Mouse (Mus musculus) spleen, postnatal 36 days (tissue): Measurements from ENCODE around the gene Pde1a.
A peak's percentile ranks its signal among the peaks of the same experiment; 100 is the strongest.

Source experiments
- DNase-seq, 2 experiments: peaks; one replicate each; pipeline ENCODE4 v3.0.0; 2022; ENCODE audit warnings: low spot score in 2 of 2, mixed read lengths in 1 of 2

The Pde1a gene

GRCm38 (mm10) chr2:80128861-80129698, at the start of gene Pde1a:
TSS of gene Pde1a (minus strand) at chr2:80129458.
- no peak for DNase-seq

GRCm38 (mm10) chr2:80178608-80179280, 49.5 kb upstream of the Pde1a start:
- DNase-seq: no peak

GRCm38 (mm10) chr2:80178154-80178553, 48.9 kb upstream of the Pde1a start:
- DNase-seq: no peak

- DNase-seq: no peak
Measured at GRCm38 (mm10) chr2:80168103-80168502, 38.8 kb upstream of the Pde1a start.

- no peak for DNase-seq
Measured at GRCm38 (mm10) chr2:80158784-80159183, 29.5 kb upstream of the Pde1a start.

GRCm38 (mm10) chr2:80158196-80158595, 28.9 kb upstream of the Pde1a start:
- no peak for DNase-seq

- no peak for DNase-seq
Measured at GRCm38 (mm10) chr2:80150019-80150418, 20.8 kb upstream of the Pde1a start.

- DNase-seq: no peak
Measured at GRCm38 (mm10) chr2:80149332-80149731, 20.1 kb upstream of the Pde1a start.

- no peak for DNase-seq
Measured at GRCm38 (mm10) chr2:80135076-80135475, 5.8 kb upstream of the Pde1a start.

- no peak for DNase-seq
Measured at GRCm38 (mm10) chr2:80132677-80133076, 3.4 kb upstream of the Pde1a start.

GRCm38 (mm10) chr2:80126663-80127062, 2.6 kb downstream of the Pde1a start:
- DNase-seq: no peak

GRCm38 (mm10) chr2:80086891-80087290, 42.4 kb downstream of the Pde1a start:
- DNase-seq: no peak

GRCm38 (mm10) chr2:80080090-80080821, 49.0 kb downstream of the Pde1a start:
- DNase-seq: peak in 1 of 2 experiments; percentile 10

- no peak for DNase-seq
Measured at GRCm38 (mm10) chr2:80079618-80080017, 49.6 kb downstream of the Pde1a start.

GRCm38 (mm10) chr2:80076323-80076722, 52.9 kb downstream of the Pde1a start:
- DNase-seq: no peak

GRCm38 (mm10) chr2:80074531-80074930, 54.7 kb downstream of the Pde1a start:
- DNase-seq: no peak

GRCm38 (mm10) chr2:80074046-80074445, 55.2 kb downstream of the Pde1a start:
- no peak for DNase-seq

GRCm38 (mm10) chr2:80073426-80073825, 55.8 kb downstream of the Pde1a start:
- DNase-seq: no peak

GRCm38 (mm10) chr2:80069745-80070144, 59.5 kb downstream of the Pde1a start:
- no peak for DNase-seq

GRCm38 (mm10) chr2:80066449-80066848, 62.8 kb downstream of the Pde1a start:
- no peak for DNase-seq

GRCm38 (mm10) chr2:80056062-80056461, 73.2 kb downstream of the Pde1a start:
- DNase-seq: no peak

- no peak for DNase-seq
Measured at GRCm38 (mm10) chr2:80054042-80054441, 75.2 kb downstream of the Pde1a start.
